Mouse (Mus musculus): Measurements from ENCODE around the gene Knl1. TPM values are rescaled to one million over a fixed set of nuclear protein-coding genes. Genes with fewer than 3 reads are reported as not detected.

Knl1 gene
- total and polyA plus RNA-seq, 3 experiments, result 18.6 to 160 (median 23.2) TPM

DNA sequence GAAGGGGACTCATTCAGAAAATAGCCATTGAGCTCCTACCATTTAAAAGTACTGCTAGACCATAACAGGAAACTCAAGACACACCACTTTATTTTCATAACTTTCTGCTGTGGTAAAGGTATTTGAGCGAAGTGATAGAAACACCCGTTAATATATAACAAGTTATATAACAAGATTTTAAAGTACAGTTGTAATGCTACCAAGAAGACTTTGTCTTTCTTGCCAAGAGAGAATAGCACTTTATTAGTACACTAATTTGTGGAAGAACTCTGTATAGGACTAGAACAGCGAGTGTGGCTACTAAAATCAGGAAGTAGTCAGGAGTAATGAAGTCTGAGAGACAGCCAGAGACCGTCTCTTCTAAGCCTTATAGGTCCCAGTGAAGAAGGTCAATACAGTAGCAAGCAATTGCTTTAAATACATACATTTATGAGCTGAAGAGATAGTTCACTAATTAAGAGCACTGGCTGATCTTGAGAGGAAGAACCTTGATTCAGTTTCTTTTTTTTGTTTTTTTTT is 3.3 kb downstream of the Knl1 start:
- peaks cover 63% of the 10 kb centered on the region for H3K79me2 ChIP-seq (ENCODE audit: control insufficient read depth, insufficient read depth, low read length, poor library complexity)
- DNase-seq (ENCODE audit: low read depth, low spot score), result peak; percentile 70
- no peaks in the 10 kb centered on the region for H3K9me3 ChIP-seq (replicated peaks; ENCODE audit: insufficient read depth, low read length)
- H3K27ac ChIP-seq (ENCODE audit: control insufficient read depth, low read depth, low read length), result no peak overlapping the region
- peak overlapping the region in 1 of 2 experiments; percentile 41; a peak in 2 of 4 replicates for H3K4me3 ChIP-seq (ENCODE audit: control insufficient read depth in 1 of 2, insufficient read depth in 1 of 2, low read depth in 2 of 2, low read length in 2 of 2)
- no peak overlapping the region for H3K9ac ChIP-seq (ENCODE audit: control insufficient read depth, low read depth, low read length, poor library complexity, severe bottlenecking)
- peaks cover 5 to 13% of the 10 kb centered on the region in 2 experiments for H3K4me1 ChIP-seq (ENCODE audit: control insufficient read depth in 1 of 2, insufficient read depth in 2 of 2, low read length in 2 of 2)
- H3K27me3 ChIP-seq (ENCODE audit: control insufficient read depth in 1 of 2, insufficient read depth in 2 of 2, low read length in 2 of 2), result no peaks in the 10 kb centered on the region
- TF ChIP-seq TBP (IDR thresholded peaks at IDR 0.05; ENCODE audit: low read depth, low read length) (no peak), ZKSCAN1 (IDR thresholded peaks at IDR 0.05; ENCODE audit: low read depth, low read length) (no peak), CHD1 (IDR thresholded peaks at IDR 0.05; ENCODE audit: low read depth, low read length) (0 out of 2 replicates have a peak, but pooled peaks have one; percentile 53), EP300 (IDR thresholded peaks at IDR 0.05; ENCODE audit: low read depth in 1 of 2, low read length in 2 of 2) (peak in 1 of 2 experiments; percentile 50; a peak in 2 of 4 replicates), ELF1 (IDR thresholded peaks at IDR 0.05; ENCODE audit: low read depth, low read length) (0 out of 2 replicates have a peak, but pooled peaks have one; percentile 52), MXI1 (IDR thresholded peaks at IDR 0.05; ENCODE audit: low read depth, low read length) (peak; percentile 48; the same call in 1 of the 2 replicates), SIN3A (IDR thresholded peaks at IDR 0.05; ENCODE audit: low read length) (peak; percentile 44; the same call in 1 of the 2 replicates), MAZ (IDR thresholded peaks at IDR 0.05; ENCODE audit: low read depth, low read length) (0 out of 2 replicates have a peak, but pooled peaks have one; percentile 36)
- H3K36me3 ChIP-seq (ENCODE audit: control insufficient read depth in 1 of 2, insufficient read depth in 2 of 2, low read length in 2 of 2), result peaks cover 0 to 20% of the 10 kb centered on the region in 2 experiments; a peak in 3 of 4 replicates

DNA sequence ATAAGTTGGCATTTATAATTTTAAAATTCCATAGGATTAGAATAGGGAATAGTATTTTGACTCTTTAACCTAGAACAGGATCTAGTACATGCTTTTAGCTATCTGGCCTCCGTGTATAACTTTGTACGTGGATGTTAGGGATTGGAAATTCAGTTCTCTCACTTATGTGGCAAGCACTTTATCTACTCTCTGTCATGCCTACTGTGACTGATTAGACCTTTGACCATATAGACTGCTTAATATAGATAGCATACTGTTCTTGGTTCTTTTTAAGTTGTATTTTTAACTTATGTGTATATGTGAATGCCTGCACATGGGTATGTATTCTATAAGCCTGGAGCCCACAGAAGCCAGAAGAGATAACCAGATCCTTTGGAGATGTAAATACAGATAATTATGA is 13.2 kb downstream of the Knl1 start:
- no peaks in the 10 kb centered on the region for H3K4me1 ChIP-seq (ENCODE audit: control insufficient read depth in 1 of 2, insufficient read depth in 2 of 2, low read length in 2 of 2)
- DNase-seq (ENCODE audit: low read depth, low spot score), result no peak
- H3K4me3 ChIP-seq (ENCODE audit: control insufficient read depth in 1 of 2, insufficient read depth in 1 of 2, low read depth in 2 of 2, low read length in 2 of 2), result no peak overlapping the region
- H3K9me3 ChIP-seq (replicated peaks; ENCODE audit: insufficient read depth, low read length), result no peaks in the 10 kb centered on the region
- TF ChIP-seq MYC (IDR thresholded peaks at IDR 0.05; ENCODE audit: low read depth, low read length) (no peak), BHLHE40 (IDR thresholded peaks at IDR 0.05; ENCODE audit: borderline replicate concordance, low read depth, low read length) (no peak), CTCF (IDR thresholded peaks at IDR 0.05 in 2 of 3, conservative IDR thresholded peaks at IDR 0.05 in 1 of 3; ENCODE audit: control insufficient read depth in 1 of 3, insufficient read depth in 1 of 3, low read depth in 2 of 3, low read length in 3 of 3, poor library complexity in 1 of 3, severe bottlenecking in 1 of 3) (no peak), TCF12 (IDR thresholded peaks at IDR 0.05; ENCODE audit: low read depth, low read length) (peak; percentile 62; the same call in 1 of the 2 replicates), E2F4 (IDR thresholded peaks at IDR 0.05; ENCODE audit: borderline replicate concordance, low read depth, low read length) (no peak), ZNF384 (IDR thresholded peaks at IDR 0.05; ENCODE audit: low read depth, low read length) (no peak), USF2 (IDR thresholded peaks at IDR 0.05; ENCODE audit: borderline replicate concordance in 1 of 2, insufficient read depth in 1 of 2, low read depth in 1 of 2, low read length in 2 of 2) (no peak), EP300 (IDR thresholded peaks at IDR 0.05; ENCODE audit: low read depth in 1 of 2, low read length in 2 of 2) (peak in 1 of 2 experiments; percentile 15; a peak in 1 of 4 replicates), KAT2A (conservative IDR thresholded peaks at IDR 0.05; ENCODE audit: low read depth, low read length) (no peak), ZKSCAN1 (IDR thresholded peaks at IDR 0.05; ENCODE audit: low read depth, low read length) (no peak), ETS1 (IDR thresholded peaks at IDR 0.05; ENCODE audit: low read depth, low read length) (no peak), POLR2AphosphoS2 (IDR thresholded peaks at IDR 0.05; ENCODE audit: low read length) (no peak), TAL1 (IDR thresholded peaks at IDR 0.05; ENCODE audit: low read length) (0 out of 2 replicates have a peak, but pooled peaks have one; percentile 12), MYB (IDR thresholded peaks at IDR 0.05; ENCODE audit: low read depth, low read length) (no peak), NRF1 (IDR thresholded peaks at IDR 0.05; ENCODE audit: insufficient read depth, low read depth, low read length, poor library complexity, severe bottlenecking) (no peak), HCFC1 (IDR thresholded peaks at IDR 0.05; ENCODE audit: low read depth, low read length) (no peak), POLR2AphosphoS5 (IDR thresholded peaks at IDR 0.05; ENCODE audit: borderline replicate concordance, low read depth, low read length) (no peak), SMC3 (IDR thresholded peaks at IDR 0.05; ENCODE audit: low read depth, low read length) (no peak), ZC3H11A (IDR thresholded peaks at IDR 0.05; ENCODE audit: low read depth, low read length) (no peak), MAX (IDR thresholded peaks at IDR 0.05; ENCODE audit: low read length) (no peak), RAD21 (IDR thresholded peaks at IDR 0.05; ENCODE audit: low read depth, low read length) (no peak), JUND (IDR thresholded peaks at IDR 0.05; ENCODE audit: low read depth, low read length) (no peak), MEF2A (IDR thresholded peaks at IDR 0.05; ENCODE audit: extremely low read depth, insufficient replicate concordance, low read depth, low read length, poor library complexity, severe bottlenecking) (no peak), ELF1 (IDR thresholded peaks at IDR 0.05; ENCODE audit: low read depth, low read length) (no peak)
- H3K79me2 ChIP-seq (ENCODE audit: control insufficient read depth, insufficient read depth, low read length, poor library complexity), result peaks cover 9% of the 10 kb centered on the region; the same call in 1 of the 2 replicates
- H3K9ac ChIP-seq (ENCODE audit: control insufficient read depth, low read depth, low read length, poor library complexity, severe bottlenecking), result no peak overlapping the region
- peaks cover 2 to 44% of the 10 kb centered on the region in 2 experiments; a peak in 3 of 4 replicates for H3K36me3 ChIP-seq (ENCODE audit: control insufficient read depth in 1 of 2, insufficient read depth in 2 of 2, low read length in 2 of 2)
- H3K27me3 ChIP-seq (ENCODE audit: control insufficient read depth in 1 of 2, insufficient read depth in 2 of 2, low read length in 2 of 2), result no peaks in the 10 kb centered on the region
- no peak overlapping the region for H3K27ac ChIP-seq (ENCODE audit: control insufficient read depth, low read depth, low read length)
